Mouse (Mus musculus): ENCODE measurements around the gene 3830403N18Rik. TPM values are rescaled to one million over a fixed set of nuclear protein-coding genes. Genes with fewer than 3 reads are reported as not detected.
"Not testable (repeated sequence)": the region's sequence is repeated elsewhere in the genome, so short reads cannot be mapped to it uniquely, and the experiment has no call there.

Gene 3830403N18Rik
- total RNA-seq (2021): not detected
- long read RNA-seq, experiment 1: 0 reads
- long read RNA-seq, experiment 2: 0 reads

DNA sequence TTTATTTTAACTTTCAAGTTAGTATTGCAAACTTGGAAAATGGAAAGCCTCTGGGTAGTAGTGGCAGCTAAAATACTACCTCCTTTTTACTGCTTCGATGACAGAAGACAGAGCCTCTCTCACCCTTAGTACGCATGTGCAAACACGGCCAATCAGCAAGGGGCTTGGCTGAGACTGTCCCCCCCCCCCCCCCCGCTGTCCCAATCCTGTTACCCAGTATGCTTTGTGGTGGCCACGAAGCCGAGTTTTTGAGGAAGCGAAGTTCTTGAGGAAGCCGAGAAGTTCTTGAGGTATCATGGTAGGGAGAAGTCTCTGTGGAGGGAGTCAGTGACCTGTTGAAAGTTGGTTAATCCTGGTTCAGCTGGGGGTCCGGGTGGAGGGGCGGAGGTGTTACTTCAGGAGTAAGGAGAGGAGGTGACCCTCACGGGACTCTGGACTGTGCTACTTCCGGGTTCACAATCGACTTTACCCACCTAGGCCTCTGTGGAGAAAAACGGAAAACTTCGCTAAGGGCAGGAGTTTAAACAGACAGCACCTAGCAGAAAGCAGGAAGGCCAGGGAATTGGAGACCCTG lies at the start of gene 3830403N18Rik:
Gene 3830403N18Rik, plus strand, starts transcription at position 237 of the 574 bp plus-strand sequence.
- intact Hi-C loops (cut with DNase I); H3K4me3 ChIP-seq; DNase-seq (ENCODE audit: extremely low spot score in 1 of 2, low spot score in 2 of 2); H3K27ac ChIP-seq: not testable (repeated sequence)

DNA sequence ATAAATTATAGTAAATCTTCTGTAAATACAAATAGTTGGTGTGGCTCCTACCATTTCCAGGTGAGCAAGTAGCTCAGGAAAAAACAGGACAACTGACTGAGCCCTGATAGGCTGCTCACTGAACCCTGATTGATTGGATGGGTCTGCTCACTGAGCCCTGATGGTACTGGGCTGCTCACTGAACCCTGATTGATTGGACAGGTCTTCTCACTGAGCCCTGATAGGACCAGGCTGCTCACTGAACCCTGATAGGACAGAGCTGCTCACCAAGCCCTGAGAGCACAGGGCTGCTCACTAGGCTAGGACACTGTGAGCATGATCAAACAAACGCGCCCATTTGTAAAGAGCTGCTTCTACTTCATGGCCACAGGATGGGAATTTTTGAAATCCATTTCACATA lies 15.0 kb downstream of the 3830403N18Rik start:
- Histone ChIP-seq H3K27ac (no peak overlapping the region), H3K4me3 (no peak overlapping the region)
- no peak for DNase-seq (ENCODE audit: extremely low spot score in 1 of 2, low spot score in 2 of 2)

DNA sequence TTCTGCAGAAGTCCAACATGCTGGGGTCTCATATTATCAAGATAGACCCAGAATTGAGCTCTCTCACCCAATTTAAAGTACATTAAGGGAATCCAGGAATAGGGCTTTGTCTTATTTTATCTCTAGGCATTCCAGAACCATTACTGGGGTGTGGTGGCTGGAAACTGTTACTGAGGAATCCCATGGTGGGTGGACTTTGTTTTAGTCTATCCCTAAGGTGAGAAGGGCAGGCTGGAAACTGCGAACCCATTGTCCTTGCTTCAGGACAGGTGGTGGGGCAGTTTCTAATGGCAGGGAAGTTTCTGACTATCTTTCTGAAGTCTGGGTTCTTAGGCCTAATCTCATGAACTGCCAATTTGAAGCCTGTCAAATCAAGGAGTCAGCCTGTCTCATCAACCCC lies 50.1 kb downstream of the 3830403N18Rik start:
- not testable (repeated sequence) for H3K4me3 ChIP-seq; DNase-seq (ENCODE audit: extremely low spot score in 1 of 2, low spot score in 2 of 2); H3K27ac ChIP-seq

More for the DNA sequence above, 15.0 kb downstream of the 3830403N18Rik start:
- TF ChIP-seq CTCF (IDR thresholded peaks at IDR 0.05): no peak
- intact Hi-C loops (cut with DNase I): no loop called here

More for the DNA sequence above, 50.1 kb downstream of the 3830403N18Rik start:
- intact Hi-C loops (cut with DNase I): not testable (repeated sequence)

Other genes with a start within 250 kb of the 3830403N18Rik start
- not detected for gene Gm773, start 76.3 kb downstream of the 3830403N18Rik start, total RNA-seq (2021)
- 1 to 10 TPM; 3.9 to 4.0 TPM for gene Zfp449, start 209.8 kb downstream of the 3830403N18Rik start, total RNA-seq (2021)
- gene Smim10l2a, start 238.0 kb downstream of the 3830403N18Rik start, total RNA-seq (2021): 10 to 100 TPM; 15.6 to 23.0 TPM